Mouse (Mus musculus) lung, postnatal 14 days (tissue): ENCODE results near the gene Nr0b1.

ENCODE experiments used
- DNase-seq: peaks from one replicate; pipeline ENCODE4 v3.0.0; 2021

The Nr0b1 gene

GRCm38 (mm10) chrX:86191614-86192419 lies at the start of gene Nr0b1:
TSS of gene Nr0b1 (plus strand) at chrX:86191764.
- DNase-seq = no peak

GRCm38 (mm10) chrX:86187250-86187649 lies 4.3 kb upstream of the Nr0b1 start:
- no peak for DNase-seq

- no peak for DNase-seq
Observed at GRCm38 (mm10) chrX:86192420-86192994, 943 bp downstream of the Nr0b1 start.

GRCm38 (mm10) chrX:86193386-86193785 lies 1.8 kb downstream of the Nr0b1 start:
- no peak for DNase-seq

- no peak for DNase-seq
Observed at GRCm38 (mm10) chrX:86237246-86237645, 45.7 kb downstream of the Nr0b1 start.
